Mouse (Mus musculus): ENCODE data around the gene Prr14l. TPM values are rescaled to one million over a fixed set of nuclear protein-coding genes. Genes with fewer than 3 reads are reported as not detected.
"Not testable (repeated sequence)": the region's sequence is repeated elsewhere in the genome, so short reads cannot be mapped to it uniquely, and the experiment has no call there.

Gene Prr14l
- 7.7 and 8.6 TPM in 2 replicates for polyA plus RNA-seq (2015; fragmentation: Nextera tagmentation; extraction: Ambion mirVana)

DNA sequence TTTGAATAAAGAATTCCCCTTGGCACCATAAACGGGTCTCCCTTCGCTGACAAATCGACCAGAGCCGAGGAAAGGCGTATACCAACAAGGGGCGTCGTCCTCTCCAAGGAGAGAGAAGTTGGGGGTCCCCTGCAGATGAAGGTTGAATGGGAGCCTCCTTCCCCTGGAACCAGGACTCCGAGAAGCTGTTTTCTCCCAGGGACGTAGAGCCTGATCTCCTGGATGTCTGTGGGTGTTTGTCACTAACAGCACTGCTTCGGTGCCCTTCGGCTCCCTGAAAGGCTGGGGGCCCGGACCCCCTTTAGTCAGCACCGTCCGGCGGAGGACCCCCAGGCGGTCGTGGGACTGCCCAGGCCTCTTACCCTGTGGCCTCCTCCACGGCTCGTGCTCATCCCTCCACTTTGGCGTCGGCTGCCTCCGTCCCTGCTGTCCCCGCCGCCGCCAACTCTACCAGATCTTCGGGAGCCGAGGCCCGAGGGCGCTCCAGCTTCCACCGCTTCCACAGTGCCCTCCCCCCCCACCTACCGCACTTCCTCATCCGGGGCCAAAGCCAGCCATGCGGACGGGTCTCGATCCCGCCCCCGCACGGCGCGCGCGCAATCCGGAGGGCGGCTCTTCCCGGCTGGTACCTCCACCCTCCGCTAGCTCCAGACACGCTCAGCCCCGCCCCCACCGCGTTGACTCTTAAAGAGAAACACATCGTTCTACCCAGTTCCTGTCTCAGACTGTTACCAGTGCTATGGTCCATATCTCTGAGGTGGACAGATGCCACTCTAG lies at the start of gene Prr14l:
Prr14l (minus strand) TSS at position 526 of the 777 bp plus-strand sequence.
- Histone ChIP-seq H3K9me3 (replicated peaks) (no peaks in the 10 kb centered on the region), H3K4me2 (peak within 1 kb of the TSS; percentile 86), H3K27me3 (no peaks in the 10 kb centered on the region), H3K9ac (peak within 1 kb of the TSS; percentile 99), H3K4me1 (replicated peaks) (peaks cover 56% of the 10 kb centered on the region), H3K4me3 (replicated peaks) (peak within 1 kb of the TSS; percentile 99), H3K27ac (peak within 1 kb of the TSS; percentile 90), H3K36me3 (peaks cover 11% of the 10 kb centered on the region)
- DNase-seq, result peak; percentile 92
- WGBS (ENCODE audit: insufficient replicate concordance), result under 1% methylated on average over 51 of the region's 51 CpGs
- ATAC-seq (ENCODE audit: low read depth), result peak; percentile 95

GRCm38 (mm10) chr5:32886739-32887138 lies 32.7 kb upstream of the Prr14l start:
- WGBS (ENCODE audit: insufficient replicate concordance), result 67% methylated on average over 3 of the region's 3 CpGs
- Histone ChIP-seq H3K27me3 (no peaks in the 10 kb centered on the region), H3K4me1 (replicated peaks) (no peaks in the 10 kb centered on the region), H3K4me2 (no peak overlapping the region), H3K27ac (no peak overlapping the region), H3K9ac (no peak overlapping the region), H3K36me3 (peaks cover 50% of the 10 kb centered on the region), H3K4me3 (replicated peaks) (no peak overlapping the region), H3K9me3 (replicated peaks) (no peaks in the 10 kb centered on the region)
- no peak for DNase-seq
- ATAC-seq (ENCODE audit: low read depth), result no peak

DNA sequence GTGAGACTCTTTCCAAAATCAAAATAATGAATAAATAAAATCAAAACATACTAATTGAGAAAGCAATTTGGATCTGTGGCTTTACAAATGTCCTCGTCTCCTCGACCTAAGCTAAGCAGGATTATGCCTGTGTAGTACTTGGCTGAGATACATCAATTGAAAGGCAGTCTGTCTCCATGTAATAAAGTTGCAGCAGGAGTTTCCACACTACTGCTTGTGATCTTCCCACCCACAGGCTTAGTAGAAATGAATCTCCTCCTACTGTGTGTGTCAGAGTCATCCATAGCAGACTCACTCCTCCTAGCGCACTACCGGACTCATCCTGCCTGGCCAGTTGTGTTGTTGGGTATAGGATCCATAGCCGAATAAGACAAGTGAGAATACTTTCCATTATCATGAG lies 18.3 kb upstream of the Prr14l start:
- H3K9ac ChIP-seq, result no peak overlapping the region
- no peaks in the 10 kb centered on the region for H3K9me3 ChIP-seq (replicated peaks)
- H3K27ac ChIP-seq, result no peak overlapping the region
- H3K27me3 ChIP-seq, result no peaks in the 10 kb centered on the region
- peaks cover 48% of the 10 kb centered on the region for H3K36me3 ChIP-seq
- H3K4me1 ChIP-seq (replicated peaks), result no peaks in the 10 kb centered on the region
- WGBS (ENCODE audit: insufficient replicate concordance), result 90% methylated on average over 5 of the region's 5 CpGs
- DNase-seq (no peak), ATAC-seq (ENCODE audit: low read depth) (no peak)
- H3K4me3 ChIP-seq (replicated peaks), result no peak overlapping the region
- H3K4me2 ChIP-seq, result no peak overlapping the region

GRCm38 (mm10) chr5:32869389-32870024 lies 15.5 kb upstream of the Prr14l start:
- H3K4me3 ChIP-seq (replicated peaks), result no peak overlapping the region
- H3K9ac ChIP-seq, result no peak overlapping the region
- H3K27me3 ChIP-seq, result no peaks in the 10 kb centered on the region
- ATAC-seq (ENCODE audit: low read depth) (no peak), DNase-seq (no peak)
- H3K4me2 ChIP-seq, result no peak overlapping the region
- 88% methylated on average over 5 of the region's 5 CpGs for WGBS (ENCODE audit: insufficient replicate concordance)
- no peaks in the 10 kb centered on the region for H3K9me3 ChIP-seq (replicated peaks)
- peaks cover 9% of the 10 kb centered on the region for H3K4me1 ChIP-seq (replicated peaks)
- peaks cover 36% of the 10 kb centered on the region for H3K36me3 ChIP-seq
- H3K27ac ChIP-seq, result no peak overlapping the region

GRCm38 (mm10) chr5:32863253-32864228 lies 9.5 kb upstream of the Prr14l start, which contains the start of gene Depdc5:
Depdc5 (plus strand) TSS chr5:32863701.
- Histone ChIP-seq H3K27me3 (no peaks in the 10 kb centered on the region), H3K4me2 (peak within 1 kb of the TSS; percentile 91), H3K27ac (peak within 1 kb of the TSS; percentile 88), H3K9me3 (replicated peaks) (no peaks in the 10 kb centered on the region), H3K36me3 (peaks cover 9% of the 10 kb centered on the region; the same call in 1 of the 2 replicates), H3K4me3 (replicated peaks) (peak within 1 kb of the TSS; percentile 88), H3K4me1 (replicated peaks) (peaks cover 26% of the 10 kb centered on the region), H3K9ac (peak within 1 kb of the TSS; percentile 93)
- peak; percentile 98 for ATAC-seq (ENCODE audit: low read depth)
- WGBS (ENCODE audit: insufficient replicate concordance), result 1% methylated on average over 64 of the region's 64 CpGs
- peak; percentile 94 for DNase-seq

GRCm38 (mm10) chr5:32862469-32863132 lies 8.5 kb upstream of the Prr14l start:
- Histone ChIP-seq H3K27ac (peak overlapping the region; percentile 88), H3K36me3 (peaks cover under 1% of the 10 kb centered on the region; the same call in 1 of the 2 replicates), H3K27me3 (no peaks in the 10 kb centered on the region), H3K4me1 (replicated peaks) (peaks cover 31% of the 10 kb centered on the region), H3K9ac (peak overlapping the region; percentile 72; the same call in 1 of the 2 replicates), H3K4me2 (peak overlapping the region; percentile 91), H3K4me3 (replicated peaks) (peak overlapping the region; percentile 88), H3K9me3 (replicated peaks) (no peaks in the 10 kb centered on the region)
- DNase-seq, result no peak
- no peak for ATAC-seq (ENCODE audit: low read depth)
- WGBS (ENCODE audit: insufficient replicate concordance), result 61% methylated on average over 6 of the region's 6 CpGs

DNA sequence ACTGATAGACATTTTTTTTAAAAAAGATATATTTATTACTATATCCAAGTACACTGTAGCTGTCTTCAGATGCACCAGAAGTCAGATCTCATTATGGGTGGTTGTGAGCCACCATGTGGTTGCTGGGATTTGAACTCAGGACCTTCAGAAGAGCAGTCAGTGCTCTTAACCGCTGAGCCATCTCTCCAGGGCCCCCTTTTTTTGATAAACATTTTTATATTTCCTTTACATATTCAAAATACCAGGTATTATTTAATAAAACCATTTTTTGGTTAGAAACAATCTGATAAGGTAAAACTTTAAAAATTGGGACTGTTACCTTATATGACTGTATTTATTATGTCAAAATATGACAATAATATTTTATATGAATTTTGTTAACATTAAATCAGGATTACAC lies 7.0 kb upstream of the Prr14l start:
- Histone ChIP-seq H3K27me3 (no peaks in the 10 kb centered on the region), H3K4me2 (no peak overlapping the region), H3K36me3 (no peaks in the 10 kb centered on the region), H3K9ac (no peak overlapping the region), H3K9me3 (replicated peaks) (no peaks in the 10 kb centered on the region), H3K27ac (no peak overlapping the region), H3K4me1 (replicated peaks) (peaks cover 36% of the 10 kb centered on the region), H3K4me3 (replicated peaks) (no peak overlapping the region)
- 87% methylated on average over 1 of the region's 1 CpGs for WGBS (ENCODE audit: insufficient replicate concordance)
- ATAC-seq (ENCODE audit: low read depth), result no peak
- DNase-seq, result no peak

GRCm38 (mm10) chr5:32857781-32858220 lies 3.7 kb upstream of the Prr14l start:
- Histone ChIP-seq H3K9me3 (replicated peaks) (no peaks in the 10 kb centered on the region), H3K27ac (peak overlapping the region; percentile 18; the same call in 1 of the 2 replicates), H3K27me3 (no peaks in the 10 kb centered on the region), H3K4me1 (replicated peaks) (peaks cover 35% of the 10 kb centered on the region), H3K9ac (peak overlapping the region; percentile 65), H3K36me3 (no peaks in the 10 kb centered on the region), H3K4me2 (peak overlapping the region; percentile 66), H3K4me3 (replicated peaks) (peak overlapping the region; percentile 56)
- ATAC-seq (ENCODE audit: low read depth) (no peak), DNase-seq (no peak)
- 5% methylated on average over 6 of the region's 6 CpGs for WGBS (ENCODE audit: insufficient replicate concordance)

DNA sequence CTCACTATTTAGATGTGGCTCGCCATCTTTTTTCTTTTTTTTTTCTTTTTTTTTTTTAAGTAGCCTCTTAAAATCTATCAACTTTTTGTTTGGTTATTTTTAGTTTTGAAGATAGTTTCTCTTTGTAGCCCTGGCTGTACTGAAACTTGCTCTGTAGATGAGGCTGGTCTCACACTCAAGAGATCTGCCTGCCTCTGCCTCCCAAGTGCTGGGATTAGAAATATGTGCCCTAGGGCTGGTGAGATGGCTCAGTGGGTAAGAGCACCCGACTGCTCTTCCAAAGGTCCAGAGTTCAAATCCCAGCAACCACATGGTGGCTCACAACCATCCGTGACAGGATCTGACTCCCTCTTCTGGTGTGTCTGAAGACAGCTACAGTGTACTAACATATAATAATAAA lies 1.2 kb upstream of the Prr14l start:
- H3K36me3 ChIP-seq; DNase-seq; H3K27ac ChIP-seq; H3K9me3 ChIP-seq (replicated peaks); H3K4me3 ChIP-seq (replicated peaks); H3K27me3 ChIP-seq; H3K9ac ChIP-seq; H3K4me2 ChIP-seq; ATAC-seq (ENCODE audit: low read depth): not testable (repeated sequence)
- peaks cover 47% of the 10 kb centered on the region for H3K4me1 ChIP-seq (replicated peaks)
- WGBS (ENCODE audit: insufficient replicate concordance), result 85% methylated on average over 3 of the region's 3 CpGs

DNA sequence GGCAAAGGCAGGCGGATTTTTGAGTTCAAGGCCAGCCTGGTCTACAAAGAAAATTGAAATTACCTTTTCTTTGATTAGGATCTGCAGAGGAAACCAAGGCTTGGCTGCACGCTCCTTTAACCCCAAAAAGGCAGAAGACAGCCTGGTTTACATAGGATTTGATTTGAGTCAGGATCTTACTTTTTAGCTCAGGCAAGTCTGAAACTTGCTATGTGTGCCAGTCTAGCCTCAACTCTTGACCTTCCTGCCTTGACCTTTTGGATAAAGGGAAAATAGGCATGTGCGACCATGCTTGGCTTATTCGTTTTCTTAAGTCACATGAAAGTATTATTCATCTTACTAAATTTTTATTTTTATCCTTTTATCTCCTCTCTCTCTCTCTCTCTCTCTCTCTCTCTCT lies 762 bp upstream of the Prr14l start:
- Histone ChIP-seq H3K9ac (no peak overlapping the region), H3K4me1 (replicated peaks) (peaks cover 50% of the 10 kb centered on the region), H3K27me3 (no peaks in the 10 kb centered on the region), H3K27ac (peak overlapping the region; percentile 16; the same call in 1 of the 2 replicates), H3K36me3 (peaks cover 11% of the 10 kb centered on the region), H3K4me2 (peak overlapping the region; percentile 86), H3K4me3 (replicated peaks) (peak overlapping the region; percentile 99; the same call in 1 of the 2 replicates), H3K9me3 (replicated peaks) (no peaks in the 10 kb centered on the region)
- DNase-seq, result no peak
- ATAC-seq (ENCODE audit: low read depth), result no peak
- 80% methylated on average over 4 of the region's 4 CpGs for WGBS (ENCODE audit: insufficient replicate concordance)
